Mouse (Mus musculus): ENCODE data around the gene Cadm1. TPM values are rescaled to one million over a fixed set of nuclear protein-coding genes. Genes with fewer than 3 reads are reported as not detected.

The Cadm1 gene
- polyA plus RNA-seq (2012; rRNA removed) = 5.2 and 6.0 TPM in 2 replicates

DNA sequence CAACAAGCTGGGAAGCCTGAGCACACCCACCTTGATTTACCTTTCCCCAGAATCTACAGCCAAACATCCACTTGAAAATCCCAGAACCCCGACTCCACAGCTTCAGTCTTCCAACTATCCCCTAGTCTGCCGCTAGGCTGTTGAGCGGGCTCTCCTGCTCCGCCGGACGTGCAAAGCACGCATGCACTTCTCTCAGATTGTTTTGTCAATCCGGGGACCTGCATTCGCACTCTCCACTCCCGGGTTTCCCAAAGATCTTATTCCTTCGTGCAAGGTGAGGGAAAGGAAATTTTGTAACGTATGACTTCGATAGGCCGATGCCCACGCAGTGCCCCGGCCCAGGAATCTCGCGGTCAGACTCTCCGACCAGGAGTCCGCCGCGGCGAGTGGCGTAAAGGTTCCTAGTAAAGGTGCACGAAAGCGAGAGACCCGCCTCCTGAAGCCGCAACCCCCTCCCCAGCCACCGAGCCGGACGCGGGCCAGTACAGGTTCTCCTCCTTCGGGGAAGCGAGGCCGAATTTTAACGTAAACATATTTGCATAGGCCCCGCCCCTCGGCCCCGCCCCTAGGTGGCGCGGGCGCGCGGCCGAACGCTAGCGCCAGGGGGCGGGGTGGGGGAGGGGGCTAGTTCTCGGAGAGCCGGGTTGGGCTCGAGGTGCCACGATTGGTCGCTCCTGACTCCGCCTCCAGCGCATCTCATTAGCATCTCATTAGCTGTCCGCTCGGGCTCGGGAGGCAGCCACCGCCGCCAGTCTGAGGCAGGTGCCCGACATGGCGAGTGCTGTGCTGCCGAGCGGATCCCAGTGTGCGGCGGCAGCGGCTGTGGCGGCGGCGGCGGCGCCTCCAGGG is at the start of gene Cadm1:
Gene Cadm1 (plus strand): TSS at position 572 of the 849 bp plus-strand sequence.
- TF ChIP-seq POLR2A (IDR thresholded peaks at IDR 0.05; ENCODE audit: low read depth, low read length) = peak; percentile 68
- peak; percentile 58 for TF ChIP-seq CTCF (conservative IDR thresholded peaks at IDR 0.05; ENCODE audit: insufficient read depth, insufficient read length, low read depth, low read length)
- under 1% methylated on average over 72 of the region's 72 CpGs for WGBS

DNA sequence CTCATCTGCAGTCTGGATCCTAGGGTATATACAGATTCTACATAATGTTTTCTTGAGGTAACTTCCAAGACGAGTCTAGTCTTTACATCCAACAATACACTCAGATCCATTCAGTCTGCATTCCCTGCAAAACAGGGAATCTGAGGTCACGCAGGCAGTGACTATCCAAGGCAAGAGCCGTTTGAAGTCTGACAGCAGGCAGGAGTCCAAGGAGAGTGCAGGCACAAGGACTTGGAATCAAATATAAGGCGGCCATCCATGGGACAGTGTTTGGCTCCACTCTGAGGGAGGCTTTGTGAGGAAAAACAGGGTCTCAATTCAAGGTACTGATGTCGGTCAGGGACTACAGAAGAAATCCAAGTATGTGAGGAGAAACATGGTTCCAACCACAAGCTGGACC is 45.5 kb upstream of the Cadm1 start:
- no peak for TF ChIP-seq CTCF (conservative IDR thresholded peaks at IDR 0.05; ENCODE audit: insufficient read depth, insufficient read length, low read depth, low read length)
- TF ChIP-seq POLR2A (IDR thresholded peaks at IDR 0.05; ENCODE audit: low read depth, low read length) = no peak
- Histone ChIP-seq H3K4me1 (ENCODE audit: control insufficient read depth, insufficient read depth, low read length) (no peaks in the 10 kb centered on the region), H3K4me3 (ENCODE audit: insufficient read depth, low read depth, low read length) (no peak overlapping the region), H3K27ac (ENCODE audit: insufficient read depth, low read depth, low read length) (no peak overlapping the region), H3K27me3 (replicated peaks; ENCODE audit: control insufficient read depth, insufficient read depth, low read length) (no peaks in the 10 kb centered on the region), H3K36me3 (ENCODE audit: control insufficient read depth, insufficient read depth, low read length) (no peaks in the 10 kb centered on the region)
- WGBS = 75% methylated on average over 5 of the region's 5 CpGs
- no peak for DNase-seq

More for the DNA sequence above, at the start of gene Cadm1:
- Histone ChIP-seq H3K4me3 (ENCODE audit: insufficient read depth, low read depth, low read length) (peak within 1 kb of the TSS; percentile 85), H3K4me1 (ENCODE audit: control insufficient read depth, insufficient read depth, low read length) (no peaks in the 10 kb centered on the region), H3K27ac (ENCODE audit: insufficient read depth, low read depth, low read length) (peak within 1 kb of the TSS; percentile 62; the same call in 1 of the 2 replicates), H3K36me3 (ENCODE audit: control insufficient read depth, insufficient read depth, low read length) (no peaks in the 10 kb centered on the region), H3K27me3 (replicated peaks; ENCODE audit: control insufficient read depth, insufficient read depth, low read length) (peaks cover 2% of the 10 kb centered on the region)
- peak; percentile 98 for DNase-seq

DNA sequence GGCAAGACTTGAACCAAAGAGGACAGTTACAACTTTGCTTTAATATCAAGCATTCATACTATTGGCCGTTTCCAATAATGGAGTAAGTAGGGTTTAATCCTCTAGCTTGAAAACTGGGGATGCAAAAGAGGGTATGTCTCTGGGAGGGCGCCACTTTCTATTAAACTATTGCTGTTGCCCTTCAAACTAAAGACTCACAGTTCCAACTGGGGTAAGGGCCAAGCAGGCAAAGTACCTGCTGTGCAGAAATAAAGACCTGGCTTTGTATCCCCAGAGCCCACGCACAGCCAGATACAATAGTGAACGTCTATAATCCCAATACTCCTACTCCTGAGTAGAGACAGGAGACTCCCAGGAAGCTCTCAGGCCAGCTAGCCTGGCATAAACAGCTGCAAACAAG is 44.8 kb upstream of the Cadm1 start:
- no peaks in the 10 kb centered on the region for H3K36me3 ChIP-seq (ENCODE audit: control insufficient read depth, insufficient read depth, low read length)
- TF ChIP-seq CTCF (conservative IDR thresholded peaks at IDR 0.05; ENCODE audit: insufficient read depth, insufficient read length, low read depth, low read length) (no peak), POLR2A (IDR thresholded peaks at IDR 0.05; ENCODE audit: low read depth, low read length) (no peak)
- no peak overlapping the region for H3K27ac ChIP-seq (ENCODE audit: insufficient read depth, low read depth, low read length)
- DNase-seq = no peak
- H3K4me3 ChIP-seq (ENCODE audit: insufficient read depth, low read depth, low read length) = no peak overlapping the region
- no peaks in the 10 kb centered on the region for H3K4me1 ChIP-seq (ENCODE audit: control insufficient read depth, insufficient read depth, low read length)
- WGBS = 85% methylated on average over 4 of the region's 4 CpGs
- no peaks in the 10 kb centered on the region for H3K27me3 ChIP-seq (replicated peaks; ENCODE audit: control insufficient read depth, insufficient read depth, low read length)

DNA sequence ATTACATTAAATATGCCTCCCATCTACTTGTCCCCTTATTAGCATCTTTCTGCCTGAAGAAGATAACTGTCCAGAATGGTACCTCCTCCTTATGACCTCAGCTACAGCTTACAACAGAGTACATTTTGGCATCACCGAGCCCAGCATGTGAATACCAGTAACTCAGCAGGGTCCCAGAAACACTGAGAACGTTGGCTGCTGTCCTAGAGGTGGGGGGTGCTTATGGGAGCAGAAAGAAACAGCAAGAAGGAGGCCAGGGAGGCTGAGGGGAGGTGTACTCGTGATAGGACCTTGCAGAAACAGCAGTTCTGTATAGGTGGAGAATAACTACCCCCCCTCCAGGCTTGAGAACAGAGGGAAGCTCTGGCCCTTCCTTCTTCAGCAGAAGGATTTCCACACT is 30.2 kb upstream of the Cadm1 start:
- DNase-seq = no peak
- 42% methylated on average over 3 of the region's 3 CpGs for WGBS
- Histone ChIP-seq H3K4me1 (ENCODE audit: control insufficient read depth, insufficient read depth, low read length) (no peaks in the 10 kb centered on the region), H3K27ac (ENCODE audit: insufficient read depth, low read depth, low read length) (no peak overlapping the region), H3K36me3 (ENCODE audit: control insufficient read depth, insufficient read depth, low read length) (no peaks in the 10 kb centered on the region), H3K4me3 (ENCODE audit: insufficient read depth, low read depth, low read length) (no peak overlapping the region), H3K27me3 (replicated peaks; ENCODE audit: control insufficient read depth, insufficient read depth, low read length) (no peaks in the 10 kb centered on the region)
- TF ChIP-seq POLR2A (IDR thresholded peaks at IDR 0.05; ENCODE audit: low read depth, low read length) (no peak), CTCF (conservative IDR thresholded peaks at IDR 0.05; ENCODE audit: insufficient read depth, insufficient read length, low read depth, low read length) (no peak)

DNA sequence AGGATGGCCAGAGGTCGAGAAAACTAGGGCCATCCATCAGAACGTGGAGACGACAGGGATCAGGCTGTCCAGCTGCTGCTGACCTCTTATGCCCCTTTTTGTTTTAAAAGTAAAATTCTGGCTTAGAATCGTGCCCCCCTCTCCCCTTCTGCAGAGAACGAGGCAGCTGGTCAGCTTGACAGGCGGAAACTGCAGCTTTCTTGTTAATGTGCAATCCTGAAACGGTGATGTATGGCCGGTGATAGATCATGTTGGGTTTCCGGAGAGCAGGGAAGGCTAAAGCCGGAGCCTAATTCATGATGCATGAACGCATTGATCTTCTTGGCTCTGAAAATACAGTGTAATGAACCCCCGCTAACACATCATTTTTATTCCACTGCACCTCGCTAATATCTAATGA is 24.0 kb upstream of the Cadm1 start:
- whole genome bisulfite sequencing = 22% methylated on average over 13 of the region's 13 CpGs
- peak; percentile 5 for DNase-seq

DNA sequence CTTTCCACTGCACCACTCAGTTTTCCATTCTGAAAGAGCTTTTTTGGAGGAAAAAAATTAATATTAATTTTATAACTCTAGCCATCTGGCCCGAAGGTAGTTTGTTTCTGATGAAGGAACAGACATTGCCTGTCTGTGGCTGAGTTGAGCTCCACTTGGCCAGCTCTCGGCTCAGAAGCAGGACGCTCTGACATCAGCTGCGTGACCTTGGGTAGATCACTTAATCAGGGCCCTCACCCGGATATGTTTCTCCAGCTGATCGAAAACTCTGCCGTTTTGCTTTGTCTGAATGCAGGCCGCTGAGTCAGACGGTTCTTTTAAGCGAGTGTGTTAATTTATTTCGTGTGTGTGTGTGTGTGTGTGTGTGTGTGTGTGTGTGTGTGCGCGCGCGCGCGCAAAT is 23.1 kb upstream of the Cadm1 start:
- Histone ChIP-seq H3K36me3 (ENCODE audit: control insufficient read depth, insufficient read depth, low read length) (no peaks in the 10 kb centered on the region), H3K4me3 (ENCODE audit: insufficient read depth, low read depth, low read length) (no peak overlapping the region), H3K4me1 (ENCODE audit: control insufficient read depth, insufficient read depth, low read length) (no peaks in the 10 kb centered on the region), H3K27ac (ENCODE audit: insufficient read depth, low read depth, low read length) (no peak overlapping the region), H3K27me3 (replicated peaks; ENCODE audit: control insufficient read depth, insufficient read depth, low read length) (no peaks in the 10 kb centered on the region)
- TF ChIP-seq POLR2A (IDR thresholded peaks at IDR 0.05; ENCODE audit: low read depth, low read length) = no peak
- TF ChIP-seq CTCF (conservative IDR thresholded peaks at IDR 0.05; ENCODE audit: insufficient read depth, insufficient read length, low read depth, low read length) = no peak
- 83% methylated on average over 17 of the region's 17 CpGs for WGBS
- DNase-seq = no peak

More for the DNA sequence above, 24.0 kb upstream of the Cadm1 start:
- Histone ChIP-seq H3K36me3 (ENCODE audit: control insufficient read depth, insufficient read depth, low read length) (no peaks in the 10 kb centered on the region), H3K4me3 (ENCODE audit: insufficient read depth, low read depth, low read length) (no peak overlapping the region), H3K4me1 (ENCODE audit: control insufficient read depth, insufficient read depth, low read length) (no peaks in the 10 kb centered on the region), H3K27ac (ENCODE audit: insufficient read depth, low read depth, low read length) (no peak overlapping the region), H3K27me3 (replicated peaks; ENCODE audit: control insufficient read depth, insufficient read depth, low read length) (no peaks in the 10 kb centered on the region)
- TF ChIP-seq POLR2A (IDR thresholded peaks at IDR 0.05; ENCODE audit: low read depth, low read length) (no peak), CTCF (conservative IDR thresholded peaks at IDR 0.05; ENCODE audit: insufficient read depth, insufficient read length, low read depth, low read length) (no peak)

DNA sequence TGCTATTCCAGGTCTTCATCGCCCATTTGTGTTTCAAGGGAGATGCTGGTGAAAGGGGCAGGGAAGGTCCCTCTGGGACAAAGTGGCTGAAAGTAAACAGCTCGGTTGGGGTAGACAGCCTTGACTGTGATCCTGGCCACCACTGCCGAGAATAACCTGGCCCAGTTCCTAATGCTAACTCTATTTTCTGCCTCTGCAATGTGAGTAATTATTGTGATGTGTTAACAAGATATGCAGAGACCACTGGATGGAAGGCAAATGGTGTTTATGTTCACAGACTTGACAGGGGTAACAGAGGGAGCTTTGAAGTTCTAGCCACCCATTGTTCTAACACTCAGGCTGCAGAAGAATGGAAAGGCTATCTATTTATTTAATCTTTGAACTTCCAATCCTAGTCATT is 21.9 kb upstream of the Cadm1 start:
- 71% methylated on average over 3 of the region's 3 CpGs for WGBS
- TF ChIP-seq CTCF (conservative IDR thresholded peaks at IDR 0.05; ENCODE audit: insufficient read depth, insufficient read length, low read depth, low read length) (no peak), POLR2A (IDR thresholded peaks at IDR 0.05; ENCODE audit: low read depth, low read length) (no peak)
- Histone ChIP-seq H3K27me3 (replicated peaks; ENCODE audit: control insufficient read depth, insufficient read depth, low read length) (no peaks in the 10 kb centered on the region), H3K4me1 (ENCODE audit: control insufficient read depth, insufficient read depth, low read length) (no peaks in the 10 kb centered on the region), H3K27ac (ENCODE audit: insufficient read depth, low read depth, low read length) (no peak overlapping the region), H3K4me3 (ENCODE audit: insufficient read depth, low read depth, low read length) (no peak overlapping the region), H3K36me3 (ENCODE audit: control insufficient read depth, insufficient read depth, low read length) (no peaks in the 10 kb centered on the region)
- no peak for DNase-seq

Measured in kidney, adult 2 months (tissue).